Mouse (Mus musculus) E14TG2a.4 (cell line): ENCODE data around the gene AU040320.

Experiments
- CTCF ChIP-seq: conservative IDR thresholded peaks from 2 replicates; pipeline ENCODE4 v1.5.1; 2014; ENCODE audit warnings: low read length
- NANOG ChIP-seq: IDR thresholded peaks from 2 replicates; pipeline ENCODE4 v1.6.1; 2014; ENCODE audit warnings: borderline replicate concordance, low read length, mixed read lengths
- POU5F1 ChIP-seq: IDR thresholded peaks from 2 replicates; pipeline ENCODE4 v1.6.1; 2014; ENCODE audit warnings: low read length, borderline replicate concordance

GRCm38 (mm10) chr4:126742976-126743375 lies 10.4 kb upstream of the AU040320 start:
- TF ChIP-seq CTCF = no peak
- TF ChIP-seq NANOG = no peak
- no peak for TF ChIP-seq POU5F1
